Mouse (Mus musculus): ENCODE measurements around the gene Glcci1. TPM values are rescaled to one million over a fixed set of nuclear protein-coding genes. Genes with fewer than 3 reads are reported as not detected.

Glcci1 gene
- polyA plus RNA-seq, 1 experiment: 0.84 TPM

DNA sequence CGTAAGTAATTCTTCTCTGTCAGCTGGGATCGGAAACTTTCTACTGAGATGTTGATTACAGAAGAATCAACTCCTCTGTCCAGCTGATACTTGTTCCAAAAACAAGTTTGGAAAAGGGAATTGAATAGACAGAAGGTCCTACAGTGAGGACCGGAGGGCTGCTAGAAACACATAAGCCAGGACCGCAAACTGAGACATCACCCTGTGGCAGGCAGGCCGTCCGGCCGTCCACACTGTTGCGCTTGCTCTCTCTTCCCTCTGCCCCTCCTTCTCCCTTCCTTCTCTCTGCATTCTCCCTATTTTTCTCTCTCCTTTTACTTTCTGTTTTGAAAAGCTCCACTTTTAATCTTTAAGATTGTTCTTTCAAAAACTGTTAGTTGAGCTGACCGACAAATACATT lies 82.3 kb downstream of the Glcci1 start:
- H3K36me3 ChIP-seq (ENCODE audit: control insufficient read depth, insufficient read depth): no peaks in the 10 kb centered on the region
- no peaks in the 10 kb centered on the region for H3K79me2 ChIP-seq (ENCODE audit: control insufficient read depth, insufficient read depth)
- H3ac ChIP-seq (ENCODE audit: control insufficient read depth, insufficient read length): no peak overlapping the region
- H3K4me2 ChIP-seq (ENCODE audit: low read depth): no peak overlapping the region
- H3K27me3 ChIP-seq (ENCODE audit: control insufficient read depth, insufficient read depth, insufficient read length): no peaks in the 10 kb centered on the region
- H3K4me3 ChIP-seq: no peak overlapping the region
- TF ChIP-seq MAX (IDR thresholded peaks at IDR 0.05; ENCODE audit: low read depth) (no peak), SRF (IDR thresholded peaks at IDR 0.05; ENCODE audit: control insufficient read depth, insufficient read length, low read depth) (no peak), POLR2A (IDR thresholded peaks at IDR 0.05; ENCODE audit: insufficient read length, low read depth) (no peak), E2F4 (IDR thresholded peaks at IDR 0.05; ENCODE audit: insufficient read depth) (no peak), POLR2AphosphoS2 (IDR thresholded peaks at IDR 0.05; ENCODE audit: insufficient read length, low read depth) (no peak), CEBPB (IDR thresholded peaks at IDR 0.05; ENCODE audit: insufficient read depth, poor library complexity, severe bottlenecking) (no peak), TCF3 (IDR thresholded peaks at IDR 0.05; ENCODE audit: insufficient read length, low read depth) (no peak), MYOG (IDR thresholded peaks at IDR 0.05; ENCODE audit: control insufficient read depth in 1 of 3, insufficient read depth in 1 of 3, insufficient read length in 2 of 3, low read depth in 2 of 3) (no peak), MYOD1 (IDR thresholded peaks at IDR 0.05; ENCODE audit: control insufficient read depth in 1 of 3, insufficient read length in 2 of 3, low read depth in 2 of 3) (no peak), TCF12 (IDR thresholded peaks at IDR 0.05; ENCODE audit: insufficient read depth, poor library complexity, severe bottlenecking) (no peak), USF1 (IDR thresholded peaks at IDR 0.05; ENCODE audit: low read depth) (no peak), REST (IDR thresholded peaks at IDR 0.05; ENCODE audit: insufficient read depth, insufficient read length) (no peak)

DNA sequence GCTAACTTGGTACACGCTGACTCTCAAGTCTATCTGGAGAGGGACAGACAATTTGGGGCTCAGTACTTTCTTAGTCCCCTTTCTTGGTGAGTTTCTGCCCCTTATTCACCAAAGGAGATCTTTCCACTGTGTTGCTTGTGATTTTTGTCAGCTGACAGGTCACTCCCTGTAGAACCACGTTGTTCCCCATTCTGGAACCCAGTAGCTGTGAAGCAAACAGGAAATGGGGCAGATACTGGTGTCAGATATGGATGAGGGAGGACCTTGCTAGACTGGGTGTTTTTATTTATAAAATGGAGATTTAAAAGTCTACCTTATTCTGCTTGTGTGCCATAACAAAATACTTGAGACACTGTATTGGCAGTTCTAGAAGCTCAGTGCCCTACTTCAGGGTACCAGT lies 108.0 kb downstream of the Glcci1 start:
- TF ChIP-seq CEBPB (IDR thresholded peaks at IDR 0.05; ENCODE audit: insufficient read depth, poor library complexity, severe bottlenecking) (no peak), E2F4 (IDR thresholded peaks at IDR 0.05; ENCODE audit: insufficient read depth) (no peak), MYOD1 (IDR thresholded peaks at IDR 0.05; ENCODE audit: control insufficient read depth in 1 of 3, insufficient read length in 2 of 3, low read depth in 2 of 3) (no peak), POLR2AphosphoS2 (IDR thresholded peaks at IDR 0.05; ENCODE audit: insufficient read length, low read depth) (no peak), SRF (IDR thresholded peaks at IDR 0.05; ENCODE audit: control insufficient read depth, insufficient read length, low read depth) (no peak), MYOG (IDR thresholded peaks at IDR 0.05; ENCODE audit: control insufficient read depth in 1 of 3, insufficient read depth in 1 of 3, insufficient read length in 2 of 3, low read depth in 2 of 3) (no peak), TCF12 (IDR thresholded peaks at IDR 0.05; ENCODE audit: insufficient read depth, poor library complexity, severe bottlenecking) (no peak), REST (IDR thresholded peaks at IDR 0.05; ENCODE audit: insufficient read depth, insufficient read length) (no peak), USF1 (IDR thresholded peaks at IDR 0.05; ENCODE audit: low read depth) (no peak), POLR2A (IDR thresholded peaks at IDR 0.05; ENCODE audit: insufficient read length, low read depth) (no peak), MAX (IDR thresholded peaks at IDR 0.05; ENCODE audit: low read depth) (no peak), TCF3 (IDR thresholded peaks at IDR 0.05; ENCODE audit: insufficient read length, low read depth) (no peak)
- Histone ChIP-seq H3ac (ENCODE audit: control insufficient read depth, insufficient read length) (no peak overlapping the region), H3K4me2 (ENCODE audit: low read depth) (no peak overlapping the region), H3K36me3 (ENCODE audit: control insufficient read depth, insufficient read depth) (no peaks in the 10 kb centered on the region), H3K27me3 (ENCODE audit: control insufficient read depth, insufficient read depth, insufficient read length) (no peaks in the 10 kb centered on the region), H3K79me2 (ENCODE audit: control insufficient read depth, insufficient read depth) (no peaks in the 10 kb centered on the region), H3K4me3 (no peak overlapping the region)

DNA sequence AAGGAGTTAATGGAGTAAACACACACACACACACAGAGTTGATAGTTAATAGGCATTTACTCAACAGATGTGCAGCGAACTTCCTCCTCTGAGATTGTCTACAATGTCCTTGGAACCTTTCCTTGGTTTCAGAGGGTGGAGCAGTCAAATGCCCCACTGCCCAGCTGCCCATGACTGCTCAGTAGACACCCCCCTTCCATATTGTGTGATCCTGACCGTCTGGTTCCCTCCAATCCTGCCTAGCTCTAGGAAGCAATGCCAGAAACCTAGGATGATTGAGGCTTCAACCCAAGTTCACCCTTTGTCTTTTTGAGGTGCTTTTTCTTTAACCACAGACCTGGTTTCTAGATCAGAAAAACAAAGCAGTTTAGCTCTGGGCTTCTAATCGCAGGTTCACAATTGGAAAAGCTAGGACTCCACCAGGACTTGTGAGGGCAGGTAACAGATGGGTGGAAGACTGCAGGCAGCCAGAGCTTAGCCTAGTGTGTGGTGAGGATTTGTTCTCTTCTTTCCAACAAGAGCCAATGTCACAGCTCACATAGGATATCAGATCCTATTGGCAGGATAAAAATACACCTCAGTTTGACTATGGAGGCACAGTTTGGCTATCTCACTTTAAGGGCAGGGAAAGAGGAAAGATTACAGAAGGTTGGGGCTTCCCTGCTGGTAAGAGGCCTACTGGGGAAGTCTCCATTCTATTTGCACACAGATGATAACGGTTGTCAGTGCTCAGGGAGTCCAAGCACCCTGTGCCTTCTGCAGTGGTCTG lies 110.4 kb downstream of the Glcci1 start:
- H3K79me2 ChIP-seq (ENCODE audit: control insufficient read depth, insufficient read depth): no peaks in the 10 kb centered on the region
- H3K4me3 ChIP-seq: no peak overlapping the region
- H3K36me3 ChIP-seq (ENCODE audit: control insufficient read depth, insufficient read depth): no peaks in the 10 kb centered on the region
- no peaks in the 10 kb centered on the region for H3K27me3 ChIP-seq (ENCODE audit: control insufficient read depth, insufficient read depth, insufficient read length)
- H3ac ChIP-seq (ENCODE audit: control insufficient read depth, insufficient read length): no peak overlapping the region
- no peak for TF ChIP-seq SRF (IDR thresholded peaks at IDR 0.05; ENCODE audit: control insufficient read depth, insufficient read length, low read depth)
- H3K4me2 ChIP-seq (ENCODE audit: low read depth): no peak overlapping the region

DNA sequence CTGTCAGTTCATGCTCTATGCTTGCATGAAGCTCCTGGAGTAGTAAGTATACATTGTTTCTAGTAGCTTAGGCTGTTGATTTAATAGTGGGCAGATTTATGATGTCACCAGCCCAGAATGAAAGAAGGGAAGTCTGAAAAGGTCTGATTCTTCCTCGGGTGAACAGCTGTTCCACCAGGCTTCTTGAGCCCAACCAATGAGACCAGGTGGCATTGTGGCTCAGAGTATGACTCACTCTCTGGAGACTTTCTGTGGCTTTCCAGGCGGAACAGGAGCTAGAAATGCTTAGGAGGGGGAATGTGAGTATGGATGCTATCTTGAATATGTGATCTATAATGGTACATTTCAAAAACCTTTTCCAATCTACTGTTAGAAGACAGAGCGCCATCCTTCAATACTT lies 113.6 kb downstream of the Glcci1 start:
- no peaks in the 10 kb centered on the region for H3K79me2 ChIP-seq (ENCODE audit: control insufficient read depth, insufficient read depth)
- H3ac ChIP-seq (ENCODE audit: control insufficient read depth, insufficient read length): no peak overlapping the region
- peak overlapping the region; percentile 53 for H3K4me2 ChIP-seq (ENCODE audit: low read depth)
- H3K36me3 ChIP-seq (ENCODE audit: control insufficient read depth, insufficient read depth): no peaks in the 10 kb centered on the region
- no peaks in the 10 kb centered on the region for H3K27me3 ChIP-seq (ENCODE audit: control insufficient read depth, insufficient read depth, insufficient read length)
- no peak overlapping the region for H3K4me3 ChIP-seq
- no peak for TF ChIP-seq POLR2A (IDR thresholded peaks at IDR 0.05; ENCODE audit: insufficient read length, low read depth)
- TF ChIP-seq MYOD1 (IDR thresholded peaks at IDR 0.05; ENCODE audit: control insufficient read depth in 1 of 3, insufficient read length in 2 of 3, low read depth in 2 of 3): peak; percentile 76 to 95 (median 94)
- no peak for TF ChIP-seq E2F4 (IDR thresholded peaks at IDR 0.05; ENCODE audit: insufficient read depth)
- TF ChIP-seq SRF (IDR thresholded peaks at IDR 0.05; ENCODE audit: control insufficient read depth, insufficient read length, low read depth): no peak
- TF ChIP-seq MAX (IDR thresholded peaks at IDR 0.05; ENCODE audit: low read depth): no peak
- TF ChIP-seq TCF3 (IDR thresholded peaks at IDR 0.05; ENCODE audit: insufficient read length, low read depth): peak; percentile 32
- no peak for TF ChIP-seq POLR2AphosphoS2 (IDR thresholded peaks at IDR 0.05; ENCODE audit: insufficient read length, low read depth)
- no peak for TF ChIP-seq USF1 (IDR thresholded peaks at IDR 0.05; ENCODE audit: low read depth)
- no peak for TF ChIP-seq REST (IDR thresholded peaks at IDR 0.05; ENCODE audit: insufficient read depth, insufficient read length)
- peak in 2 of 3 experiments; percentile 92 to 93 for TF ChIP-seq MYOG (IDR thresholded peaks at IDR 0.05; ENCODE audit: control insufficient read depth in 1 of 3, insufficient read depth in 1 of 3, insufficient read length in 2 of 3, low read depth in 2 of 3)
- TF ChIP-seq CEBPB (IDR thresholded peaks at IDR 0.05; ENCODE audit: insufficient read depth, poor library complexity, severe bottlenecking): 0 out of 2 replicates have a peak, but pooled peaks have one; percentile 3
- TF ChIP-seq TCF12 (IDR thresholded peaks at IDR 0.05; ENCODE audit: insufficient read depth, poor library complexity, severe bottlenecking): peak; percentile 92
